Mouse (Mus musculus): ENCODE results near the gene Ifitm3.
"Not testable (repeated sequence)": the region's sequence is repeated elsewhere in the genome, so short reads cannot be mapped to it uniquely, and the experiment has no call there.

The Ifitm3 gene

DNA sequence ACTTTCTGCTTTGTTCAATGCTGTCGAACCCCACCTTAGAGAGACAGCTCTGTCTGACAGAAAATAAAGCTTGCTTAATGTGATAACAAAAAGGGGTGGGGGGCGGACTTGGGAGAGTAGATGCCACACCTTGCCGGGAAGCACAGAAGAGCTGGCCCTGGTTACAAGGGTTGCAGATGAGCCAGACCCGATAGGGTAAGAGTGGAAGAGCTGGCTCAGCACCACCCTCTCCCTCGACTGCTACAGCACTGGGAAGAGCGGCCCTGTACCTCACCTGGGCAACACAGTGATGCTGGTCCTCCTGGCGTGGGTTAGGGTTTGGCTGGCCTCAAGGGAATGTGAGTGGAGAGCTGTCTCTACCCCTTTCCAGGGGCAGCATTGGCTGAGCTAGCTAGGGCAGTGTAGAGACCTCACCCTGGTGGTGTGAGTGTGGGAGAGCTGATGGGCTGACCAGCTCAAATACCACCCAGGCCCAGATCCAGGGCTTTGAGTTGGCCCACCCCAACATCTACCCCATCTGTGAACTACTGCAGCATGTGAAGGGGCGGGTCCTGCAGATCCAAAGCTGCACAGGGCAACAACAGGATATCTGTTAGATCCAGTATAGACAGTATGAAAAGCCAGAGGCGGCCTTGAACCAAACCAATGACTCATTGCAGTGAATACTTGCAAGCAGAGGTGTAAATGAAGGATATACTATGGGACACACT lies 22.0 kb upstream of the Ifitm3 start:
- DNase-seq: no peak

GRCm38 (mm10) chr7:141030390-141030789 lies 19.8 kb upstream of the Ifitm3 start:
- no peak for DNase-seq

- DNase-seq: no peak
Measured at GRCm38 (mm10) chr7:141028831-141029230, 18.3 kb upstream of the Ifitm3 start, which contains the start of gene Gm17387. Gene Gm17387 (plus strand): TSS chr7:141029131.

DNA sequence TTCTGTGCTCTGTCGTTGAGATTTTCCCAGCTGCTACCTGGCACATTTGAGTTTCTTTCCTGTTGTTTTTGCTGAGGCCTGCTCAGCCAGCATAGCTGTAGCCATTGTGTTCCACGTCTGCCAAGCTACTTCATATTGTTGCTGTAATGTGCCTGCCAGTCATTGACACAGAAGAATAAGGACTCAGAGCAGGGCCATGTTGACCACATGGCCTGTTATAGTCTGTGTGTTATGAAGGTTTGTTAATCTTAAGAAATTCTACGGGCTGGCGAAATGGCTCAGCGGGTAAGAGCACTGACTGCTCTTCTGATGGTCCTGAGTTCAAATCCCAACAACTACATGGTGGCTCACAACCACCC lies 16.1 kb upstream of the Ifitm3 start:
- DNase-seq: no peak

DNA sequence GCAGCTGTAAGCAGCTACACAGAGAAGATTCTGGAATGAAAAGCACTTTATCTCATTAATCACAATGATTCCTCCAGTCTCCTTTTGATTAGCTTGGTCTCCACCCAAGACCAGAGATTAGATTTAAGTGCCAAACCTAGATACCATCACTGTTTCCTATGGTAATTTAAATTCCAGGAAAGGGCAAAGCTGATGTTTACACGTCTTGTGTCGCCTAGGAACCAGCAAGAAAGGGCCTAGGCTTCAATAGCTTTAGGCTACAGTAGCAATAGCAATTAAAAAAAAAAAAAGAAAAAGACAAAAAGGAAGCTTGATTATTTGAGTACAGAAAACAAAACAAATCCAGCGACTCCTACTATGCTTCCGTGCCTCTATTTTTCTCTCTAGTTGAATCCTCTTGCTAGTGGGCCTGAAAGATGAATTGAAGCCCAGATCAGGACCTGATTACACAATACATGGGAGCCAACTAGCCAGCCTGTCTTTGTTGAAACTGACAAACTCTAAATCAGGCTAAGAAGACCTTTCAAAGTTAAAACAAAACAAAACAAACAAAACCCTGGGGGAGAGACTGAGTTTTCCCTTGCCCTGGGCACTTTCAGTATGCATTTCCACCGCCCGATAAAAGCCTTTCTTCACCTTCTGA lies 15.6 kb upstream of the Ifitm3 start:
- DNase-seq: no peak

DNA sequence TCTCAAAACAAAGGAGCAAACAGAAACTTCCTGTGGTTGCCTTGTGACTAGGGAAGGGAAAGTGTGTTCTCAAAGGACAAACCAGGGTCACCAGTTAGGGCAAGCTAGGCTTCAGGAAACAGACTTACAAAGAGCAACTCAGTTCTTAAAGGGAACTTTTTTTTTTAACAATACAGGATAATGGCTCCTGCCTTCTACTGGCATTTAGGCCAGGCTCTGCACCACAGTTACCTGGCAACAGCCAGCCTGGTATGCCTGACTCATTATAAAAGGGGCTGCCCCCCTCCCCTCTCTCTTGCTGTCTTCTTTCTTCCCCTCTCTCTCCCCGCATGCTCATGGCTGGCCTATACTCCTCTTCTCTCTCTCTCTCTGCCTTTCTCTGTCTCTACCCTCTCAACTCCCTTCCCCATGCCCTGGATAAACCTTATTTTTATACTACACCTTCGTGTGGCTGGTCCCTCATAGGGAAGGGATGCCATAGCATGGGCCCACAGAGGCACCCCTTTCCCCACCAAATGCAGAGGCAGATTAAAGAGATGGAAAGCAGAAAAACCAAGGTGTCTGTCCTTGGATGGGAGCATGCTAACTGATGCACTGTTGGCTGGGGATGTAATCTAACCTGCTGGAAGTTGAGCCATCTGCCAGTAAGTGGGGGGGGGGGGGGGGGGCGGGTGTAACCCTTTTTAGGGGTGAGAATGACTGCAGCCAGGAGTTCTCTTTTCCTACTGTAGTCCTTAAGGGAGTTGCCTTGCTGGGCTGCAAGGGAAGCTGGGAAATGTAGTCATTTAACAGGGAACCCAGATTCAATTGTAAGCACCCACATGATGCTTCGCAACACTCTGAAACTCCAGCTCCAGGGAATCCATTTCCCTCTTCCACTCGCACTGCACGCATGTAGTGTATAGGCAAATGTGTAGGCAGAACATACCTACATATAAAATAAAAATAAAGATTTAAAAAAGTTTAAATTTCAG lies 14.6 kb upstream of the Ifitm3 start:
- no peak for DNase-seq

GRCm38 (mm10) chr7:141021489-141022449 lies 11.2 kb upstream of the Ifitm3 start:
- DNase-seq: no peak

- no peak for DNase-seq
Measured at GRCm38 (mm10) chr7:141019028-141019427, 8.5 kb upstream of the Ifitm3 start.

DNA sequence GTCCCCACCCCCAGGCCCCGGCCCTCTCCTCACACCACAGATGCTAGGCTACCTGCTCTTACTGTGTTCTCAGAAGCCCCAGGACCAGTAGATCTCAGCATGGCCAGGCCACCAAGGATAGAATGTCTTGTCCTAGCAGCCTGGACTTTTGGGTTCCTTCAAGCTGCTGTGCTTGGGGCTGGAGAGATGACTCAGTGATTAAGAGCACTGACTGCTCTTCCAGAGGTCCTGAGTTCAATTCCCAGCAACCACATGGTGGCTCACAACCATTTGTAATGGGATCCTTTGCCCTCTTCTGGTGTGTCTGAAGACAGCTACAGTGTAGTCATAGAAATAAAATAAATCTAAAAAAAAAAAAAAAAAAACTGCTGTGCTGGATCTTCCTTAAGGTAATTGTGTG lies 7.3 kb upstream of the Ifitm3 start, which contains the start of gene Ifitm6:
Gene Ifitm6, minus strand, starts transcription at position 101 of the 400 bp plus-strand sequence.
- not testable (repeated sequence) for DNase-seq

GRCm38 (mm10) chr7:141016707-141017697 lies 6.4 kb upstream of the Ifitm3 start:
- DNase-seq: no peak

DNA sequence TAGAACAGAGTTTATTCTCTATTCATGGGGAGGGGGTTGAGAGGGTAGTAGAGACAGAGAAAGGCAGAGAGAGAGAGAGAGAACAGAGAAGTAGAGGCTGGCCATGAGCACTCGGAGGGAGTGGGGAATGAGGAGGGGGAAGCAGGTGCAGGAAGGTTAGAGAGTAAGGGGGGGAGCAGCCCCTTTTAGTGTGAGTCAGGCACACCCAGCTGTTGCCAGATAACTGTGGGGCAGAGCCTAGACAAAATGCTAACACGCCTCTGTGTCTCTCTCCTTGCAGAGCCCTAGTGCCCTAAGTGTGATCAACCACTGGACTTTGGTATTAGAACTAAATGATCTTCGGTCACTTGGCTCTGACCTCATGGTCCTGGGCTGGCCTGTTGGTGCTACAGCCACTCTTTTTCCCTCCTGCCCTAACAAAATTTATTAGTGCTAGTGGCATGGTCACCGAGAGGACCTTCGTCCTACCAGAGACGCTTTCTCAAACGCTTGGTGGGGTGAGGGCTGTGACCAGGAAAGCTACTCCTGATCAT lies 734 bp upstream of the Ifitm3 start:
- DNase-seq: no peak

DNA sequence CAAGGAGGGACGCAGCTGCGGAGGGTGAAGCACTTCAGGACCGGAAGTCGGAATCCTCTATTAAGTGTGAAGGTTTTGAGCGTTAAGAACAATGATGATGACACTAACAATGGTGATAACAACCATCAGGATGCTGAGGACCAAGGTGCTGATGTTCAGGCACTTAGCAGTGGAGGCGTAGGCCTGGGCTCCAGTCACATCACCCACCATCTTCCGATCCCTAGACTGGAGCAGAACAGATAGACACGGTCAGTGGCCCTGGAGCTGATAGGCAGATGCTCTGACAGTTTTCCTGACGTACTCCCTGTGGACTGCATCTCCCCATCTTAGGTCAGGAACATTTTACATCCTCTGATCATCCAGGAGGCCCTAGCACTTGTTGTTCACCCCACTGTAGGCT lies 905 bp downstream of the Ifitm3 start:
- DNase-seq: no peak

- DNase-seq: peak; percentile 85 to 89
Measured at GRCm38 (mm10) chr7:141008938-141009660, 1.5 kb downstream of the Ifitm3 start.

DNA sequence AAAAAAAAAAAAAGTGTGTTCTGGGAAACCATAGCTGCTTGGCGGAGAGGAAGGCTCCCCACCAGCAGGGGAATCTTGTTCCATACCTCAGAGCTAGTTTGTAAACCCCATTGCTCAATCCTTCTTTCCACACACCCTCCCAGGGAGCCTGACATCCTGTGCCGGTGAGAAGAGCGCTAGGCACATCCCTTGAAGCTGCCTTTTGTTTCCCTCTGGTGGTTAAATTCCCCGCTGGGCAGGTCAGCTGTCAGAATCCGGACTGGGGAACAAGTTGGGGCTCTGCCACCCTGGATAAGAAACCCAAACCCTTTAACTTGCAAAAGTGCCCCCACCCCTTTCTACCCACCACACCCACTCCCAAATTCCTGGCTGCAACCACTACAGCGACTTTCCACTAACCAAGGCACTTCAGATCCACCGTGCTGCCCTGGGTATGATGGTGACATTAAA lies 2.2 kb downstream of the Ifitm3 start:
- DNase-seq: peak; percentile 56 to 67

- DNase-seq: peak; percentile 42 to 45
Measured at GRCm38 (mm10) chr7:141006914-141007313, 3.7 kb downstream of the Ifitm3 start.

DNA sequence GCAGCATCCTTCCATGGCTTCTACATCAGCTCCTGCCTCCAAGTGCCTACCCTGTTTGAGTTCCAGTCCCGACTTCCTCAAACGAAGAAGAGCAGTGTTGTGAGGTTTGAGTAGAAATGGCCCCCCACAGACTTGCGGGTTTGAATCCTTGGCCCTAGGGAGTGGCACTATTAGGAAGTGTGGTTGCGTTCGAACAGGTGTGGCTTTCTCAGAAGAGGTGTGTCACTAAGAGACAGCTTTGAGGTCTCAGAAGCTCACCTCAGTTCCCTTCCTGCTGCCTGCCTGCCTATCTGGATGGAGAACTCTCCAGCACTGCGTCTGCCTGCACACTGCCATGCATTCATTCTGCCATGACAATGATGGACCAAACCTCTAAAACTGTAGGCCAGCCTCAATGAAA lies 4.1 kb downstream of the Ifitm3 start:
- no peak for DNase-seq

- DNase-seq: no peak
Measured at GRCm38 (mm10) chr7:141003248-141004010, 7.1 kb downstream of the Ifitm3 start.

- DNase-seq: no peak
Measured at GRCm38 (mm10) chr7:141000881-141001708, 9.5 kb downstream of the Ifitm3 start.

Measured in lung, adult 18-20 months (tissue).